Mouse (Mus musculus) 416B (cell line): ENCODE results near the gene Calr3.
A peak's percentile ranks its signal among the peaks of the same experiment; 100 is the strongest.

ENCODE experiments used
- DNase-seq: peaks from one replicate; pipeline ENCODE4 v3.0.0; 2011; ENCODE audit warnings: low read depth

Gene Calr3

GRCm38 (mm10) chr8:72438248-72439015 is 5.2 kb downstream of the Calr3 start:
- no peak for DNase-seq

GRCm38 (mm10) chr8:72434952-72435351 is 8.7 kb downstream of the Calr3 start:
- peak; percentile 87 for DNase-seq

- DNase-seq = peak; percentile 38
These were observed 14.0 kb downstream of the Calr3 start for GRCm38 (mm10) chr8:72429676-72430075.

- peak; percentile 72 for DNase-seq
These were observed 20.7 kb downstream of the Calr3 start for GRCm38 (mm10) chr8:72422926-72423325.

GRCm38 (mm10) chr8:72421362-72422335 is 22.0 kb downstream of the Calr3 start, which contains the start of gene Eps15l1:
Eps15l1 (minus strand) TSS chr8:72421460.
- DNase-seq = peak; percentile 99

- peak; percentile 44 for DNase-seq
These were observed 22.9 kb downstream of the Calr3 start for GRCm38 (mm10) chr8:72420571-72421361.

- no peak for DNase-seq
These were observed 25.6 kb downstream of the Calr3 start for GRCm38 (mm10) chr8:72418073-72418472.

- DNase-seq = no peak
These were observed 28.4 kb downstream of the Calr3 start for GRCm38 (mm10) chr8:72415252-72415651.

- DNase-seq = no peak
These were observed 29.8 kb downstream of the Calr3 start for GRCm38 (mm10) chr8:72413839-72414238.

GRCm38 (mm10) chr8:72409443-72409842 is 34.2 kb downstream of the Calr3 start:
- no peak for DNase-seq

- no peak for DNase-seq
These were observed 35.8 kb downstream of the Calr3 start for GRCm38 (mm10) chr8:72407878-72408277.

GRCm38 (mm10) chr8:72402981-72403380 is 40.7 kb downstream of the Calr3 start:
- no peak for DNase-seq

GRCm38 (mm10) chr8:72401381-72401780 is 42.3 kb downstream of the Calr3 start:
- peak; percentile 25 for DNase-seq

GRCm38 (mm10) chr8:72385737-72386136 is 57.9 kb downstream of the Calr3 start:
- no peak for DNase-seq

GRCm38 (mm10) chr8:72382395-72382794 is 61.3 kb downstream of the Calr3 start:
- DNase-seq = no peak

- DNase-seq = no peak
These were observed 63.0 kb downstream of the Calr3 start for GRCm38 (mm10) chr8:72380656-72381055.

GRCm38 (mm10) chr8:72376900-72377299 is 66.8 kb downstream of the Calr3 start:
- no peak for DNase-seq

GRCm38 (mm10) chr8:72376309-72376708 is 67.4 kb downstream of the Calr3 start:
- no peak for DNase-seq

GRCm38 (mm10) chr8:72375161-72375560 is 68.5 kb downstream of the Calr3 start:
- DNase-seq = peak; percentile 61
